Mouse (Mus musculus) urinary bladder, postnatal 14 days (tissue): ENCODE measurements around the gene Mmp14.

Experiments used
- DNase-seq: peaks from one replicate; pipeline ENCODE4 v3.0.0; 2021; ENCODE audit warnings: low spot score

Gene Mmp14

DNA sequence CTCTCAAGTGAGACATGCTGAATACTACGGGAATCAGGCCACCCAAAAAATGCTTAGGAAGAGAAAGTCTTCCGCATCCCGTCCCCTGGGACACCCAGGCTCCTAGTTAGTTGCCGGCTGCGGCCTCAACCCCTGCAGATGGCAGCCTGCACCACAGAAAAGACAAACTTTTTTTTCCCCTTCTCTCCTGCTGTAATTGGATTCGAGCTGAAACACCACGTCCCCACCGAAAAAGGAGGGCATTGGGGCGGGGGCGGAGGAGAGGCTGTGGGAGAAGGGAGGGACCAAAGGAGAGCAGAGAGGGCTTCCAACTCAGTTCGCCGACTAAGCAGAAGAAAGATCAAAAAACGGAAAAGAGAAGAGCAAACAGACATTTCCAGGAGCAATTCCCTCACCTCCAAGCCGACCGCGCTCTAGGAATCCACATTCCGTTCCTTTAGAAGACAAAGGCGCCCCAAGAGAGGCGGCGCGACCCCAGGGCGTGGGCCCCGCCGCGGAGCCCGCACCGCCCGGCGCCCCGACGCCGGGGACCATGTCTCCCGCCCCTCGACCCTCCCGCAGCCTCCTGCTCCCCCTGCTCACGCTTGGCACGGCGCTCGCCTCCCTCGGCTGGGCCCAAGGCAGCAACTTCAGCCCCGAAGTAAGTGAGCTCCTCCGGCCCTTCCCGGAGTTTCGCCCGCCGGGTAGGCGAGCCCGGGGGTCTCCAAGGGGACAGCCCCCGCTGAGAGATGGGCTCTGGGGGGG lies at the start of gene Mmp14:
Mmp14 (plus strand) TSS at position 279 of the 744 bp plus-strand sequence.
- peak; percentile 81 for DNase-seq

DNA sequence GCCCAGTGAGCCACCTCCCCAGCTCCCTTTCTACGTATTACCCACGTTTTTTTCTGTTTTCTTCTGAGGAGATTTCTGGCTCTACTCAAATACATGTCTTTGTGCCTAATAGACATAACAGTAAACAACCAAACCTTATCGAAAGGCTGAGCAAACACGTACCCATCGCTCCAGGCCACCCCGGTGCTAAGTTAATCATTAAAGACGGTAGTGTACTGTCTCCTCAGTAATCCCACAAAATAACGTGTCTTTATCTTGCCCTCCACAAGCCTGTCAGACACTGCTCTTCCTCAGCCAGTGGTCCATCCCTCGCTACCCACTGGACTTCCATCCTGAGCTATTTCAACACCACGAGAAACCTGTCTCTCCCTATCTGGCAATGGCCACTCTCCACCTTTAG lies 49.6 kb upstream of the Mmp14 start:
- no peak for DNase-seq

DNA sequence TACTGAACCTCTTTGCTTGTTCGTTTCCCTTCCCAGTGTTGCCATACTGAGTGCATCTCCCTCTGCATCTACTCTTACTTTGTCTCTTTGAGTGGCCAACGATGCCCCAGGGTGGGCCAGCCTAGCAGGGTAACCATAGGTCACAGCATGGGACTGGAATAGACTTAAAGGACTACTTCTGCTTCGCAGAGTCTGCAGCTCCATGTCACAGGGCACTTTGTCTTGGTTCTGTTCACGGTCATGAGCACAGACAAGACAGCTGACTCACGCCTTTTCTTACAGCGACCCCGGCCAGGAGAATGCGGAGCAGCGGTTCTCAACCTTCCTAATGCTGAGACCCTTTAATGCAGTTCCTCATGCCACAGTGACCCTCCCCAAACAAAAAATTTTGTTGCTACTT lies 48.8 kb upstream of the Mmp14 start:
- DNase-seq, result no peak

DNA sequence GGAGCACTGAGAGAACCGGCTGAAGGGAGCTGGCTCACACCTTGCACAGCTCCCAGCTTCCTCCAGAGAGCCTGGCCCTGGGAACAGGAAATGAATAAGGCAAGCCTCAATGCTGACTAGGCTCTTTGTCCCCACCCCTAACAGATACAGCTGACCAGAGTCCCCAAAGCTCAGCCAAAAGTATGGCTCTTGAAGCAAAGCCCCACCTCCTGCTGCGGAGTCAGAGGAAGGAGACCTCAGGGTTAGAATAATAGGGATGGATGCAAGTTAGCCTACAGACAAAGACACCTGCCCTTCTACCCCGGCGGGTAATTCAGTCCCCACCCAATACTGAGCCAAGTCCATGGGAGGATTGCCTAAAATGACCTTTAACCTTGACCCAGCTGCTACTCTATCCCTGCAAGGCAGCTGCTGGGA lies 48.0 kb upstream of the Mmp14 start:
- DNase-seq, result no peak

DNA sequence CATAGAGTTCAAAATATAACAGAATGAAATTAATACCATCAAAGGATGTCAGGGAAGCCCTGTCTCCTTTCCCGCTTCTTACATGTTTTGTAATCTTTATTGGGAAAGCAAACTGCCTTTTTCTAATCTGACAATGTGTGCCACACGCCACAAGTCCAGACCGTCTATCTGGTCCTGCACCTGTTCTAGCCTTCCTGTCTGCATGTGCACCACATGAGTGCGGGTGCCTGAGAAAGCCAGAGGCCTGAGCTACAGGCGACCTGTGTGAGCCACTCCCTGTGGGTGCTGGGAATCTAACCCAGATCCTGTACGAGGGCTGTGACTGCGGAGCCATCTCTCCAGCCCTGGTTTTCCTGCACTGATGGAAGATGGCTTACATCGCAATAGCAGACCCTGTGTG lies 47.0 kb upstream of the Mmp14 start:
- DNase-seq, result no peak

DNA sequence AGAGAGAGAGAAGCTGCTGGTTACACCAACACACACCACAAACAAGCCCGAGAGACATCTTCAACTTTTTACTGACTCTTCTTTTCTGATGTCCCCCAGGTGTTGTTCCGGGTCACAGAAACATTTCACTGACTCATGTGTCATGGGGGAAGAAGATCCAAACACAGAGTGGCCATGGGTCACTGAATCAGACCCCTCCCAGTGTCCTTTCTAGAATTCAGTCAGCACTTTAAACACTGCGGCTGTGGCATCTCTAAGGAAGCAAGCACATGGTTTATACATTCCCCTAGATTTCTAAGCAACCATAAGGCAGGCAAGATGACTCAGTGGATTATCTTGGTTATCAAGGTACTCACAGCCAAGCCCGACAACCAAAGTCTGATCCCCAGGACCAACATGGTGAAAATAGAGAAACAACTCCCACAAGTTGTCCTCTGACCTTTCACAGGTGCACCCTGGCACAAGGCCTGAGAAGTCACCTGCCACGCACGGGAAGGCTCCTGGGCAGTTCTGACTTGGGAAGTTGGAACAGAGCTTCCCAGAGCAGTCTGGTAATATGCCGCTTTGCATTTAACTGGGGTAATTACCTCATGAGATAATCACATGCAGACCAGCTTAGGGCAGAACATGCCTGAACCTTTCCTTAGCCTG lies 45.3 kb upstream of the Mmp14 start:
- DNase-seq, result no peak

DNA sequence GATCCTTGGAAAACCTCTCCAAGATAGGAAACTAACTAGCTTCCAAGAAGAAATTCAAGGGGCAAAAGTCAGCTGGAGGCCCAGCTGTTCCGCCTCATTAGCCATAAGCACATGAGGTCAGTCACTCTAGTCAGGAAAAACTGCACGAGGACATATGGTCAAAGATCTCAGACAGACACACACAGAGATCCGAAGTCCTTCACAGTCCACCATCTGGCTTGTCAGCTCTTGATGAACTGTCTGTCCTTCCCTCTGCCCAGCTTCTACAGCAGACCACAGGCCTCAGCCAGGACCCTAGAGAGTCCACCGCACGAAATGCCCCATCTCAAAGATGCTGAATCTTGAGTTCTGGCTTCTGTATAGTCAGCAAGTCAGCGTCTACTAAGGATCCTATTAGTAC lies 43.9 kb upstream of the Mmp14 start:
- DNase-seq, result no peak

DNA sequence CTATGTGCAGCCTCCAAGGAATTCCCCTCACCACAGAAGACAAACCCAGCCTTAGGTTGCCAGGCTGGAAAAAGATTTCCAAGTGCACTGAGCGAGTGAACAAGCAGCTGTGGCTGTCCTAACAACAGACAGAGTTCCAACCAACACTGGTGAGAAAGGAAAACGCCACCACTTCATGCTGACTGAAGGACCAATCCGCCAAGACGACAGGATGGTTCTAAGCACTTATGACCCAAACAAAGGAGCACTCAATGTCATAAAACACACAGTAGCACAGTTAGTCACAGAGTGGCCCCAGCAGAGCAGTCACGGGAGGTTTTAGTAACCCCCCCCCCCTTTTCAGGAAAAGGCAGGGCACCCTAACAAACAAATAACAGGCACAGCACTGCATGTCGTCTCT lies 40.6 kb upstream of the Mmp14 start:
- DNase-seq, result no peak

DNA sequence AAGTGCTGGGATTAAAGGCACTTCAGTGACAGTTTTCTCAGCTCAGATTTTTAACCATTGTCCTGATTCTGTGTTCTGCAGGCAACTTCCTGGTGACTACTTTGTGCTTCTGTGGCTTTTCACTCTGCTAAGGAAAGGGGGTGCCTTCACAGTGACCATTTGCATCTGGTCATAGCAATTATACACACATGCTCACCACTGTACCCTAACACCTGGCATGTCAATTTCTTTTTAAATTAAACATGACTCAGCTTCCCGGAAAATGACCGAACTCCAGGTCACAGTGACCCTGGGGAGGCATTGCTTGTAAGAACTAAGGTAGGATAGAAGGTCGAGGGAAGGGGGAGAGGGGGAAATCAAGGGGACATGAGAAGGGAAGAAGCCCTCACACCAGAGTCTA lies 37.6 kb upstream of the Mmp14 start:
- no peak for DNase-seq

DNA sequence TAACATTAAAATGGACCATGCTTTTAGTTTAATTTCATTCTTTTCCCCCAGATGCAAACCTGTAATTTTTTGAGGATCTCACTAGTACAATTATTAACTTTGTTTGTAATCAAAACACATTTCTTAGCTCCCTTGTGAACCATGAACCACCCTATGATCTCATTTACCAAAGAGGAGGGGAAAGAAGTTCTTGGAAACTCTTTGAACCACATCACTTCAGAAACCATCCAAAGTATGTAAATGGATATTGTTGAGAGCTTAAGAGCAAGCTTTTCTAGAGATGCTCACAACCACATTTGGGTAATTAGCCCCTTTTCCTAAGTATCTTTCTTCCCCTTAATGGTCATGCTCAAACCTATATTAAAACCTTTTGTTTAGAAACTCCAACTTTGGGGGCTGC lies 37.1 kb upstream of the Mmp14 start:
- DNase-seq, result no peak

DNA sequence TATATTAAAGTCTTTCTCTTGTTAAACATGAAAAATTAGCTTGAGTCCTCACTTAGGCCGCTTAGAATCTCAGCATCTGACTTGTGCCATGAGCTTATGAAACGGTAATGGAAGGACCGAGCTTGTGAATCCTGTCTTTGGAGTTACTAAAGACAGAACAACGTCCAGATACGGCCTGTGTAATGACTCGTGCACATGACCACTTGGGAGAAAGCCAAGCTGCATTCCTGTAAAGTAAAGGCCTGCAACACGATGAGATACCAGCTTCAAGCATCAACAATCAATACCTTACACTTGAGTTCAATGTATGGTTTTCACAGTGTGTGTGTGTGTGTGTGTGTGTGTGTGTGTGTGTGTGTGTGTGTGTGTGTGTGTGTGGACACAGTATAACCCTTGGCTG lies 34.7 kb upstream of the Mmp14 start:
- DNase-seq, result no peak

DNA sequence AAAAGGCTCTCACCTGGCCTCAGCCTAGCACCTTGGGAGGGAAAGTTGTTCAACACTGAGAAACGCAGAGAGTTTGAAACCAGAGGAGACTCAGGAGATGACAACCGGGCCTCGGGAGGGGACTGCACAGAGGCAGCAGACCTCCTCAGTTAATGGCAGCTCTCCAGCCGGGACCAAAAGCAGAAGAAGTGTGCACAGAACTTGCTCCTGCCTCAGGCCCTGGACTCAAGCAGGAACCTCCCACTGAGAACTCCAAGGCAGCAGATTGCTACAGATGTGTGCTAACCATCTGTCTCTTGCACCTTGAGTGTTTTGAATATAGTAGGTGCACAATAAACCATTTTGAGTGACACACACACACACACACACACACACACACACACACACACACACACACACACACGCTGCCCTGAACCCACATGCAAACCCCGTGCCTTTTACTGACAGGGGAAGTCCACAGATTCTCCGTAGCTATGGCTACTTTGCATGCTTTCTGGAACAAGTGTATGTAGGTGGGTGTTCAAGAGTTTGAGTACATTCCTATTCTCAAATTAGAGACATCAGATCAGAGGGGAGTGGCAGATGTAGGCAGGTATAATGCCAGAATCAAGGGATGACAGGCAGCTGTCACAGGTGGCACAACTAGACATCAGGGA lies 33.4 kb upstream of the Mmp14 start:
- DNase-seq, result no peak

DNA sequence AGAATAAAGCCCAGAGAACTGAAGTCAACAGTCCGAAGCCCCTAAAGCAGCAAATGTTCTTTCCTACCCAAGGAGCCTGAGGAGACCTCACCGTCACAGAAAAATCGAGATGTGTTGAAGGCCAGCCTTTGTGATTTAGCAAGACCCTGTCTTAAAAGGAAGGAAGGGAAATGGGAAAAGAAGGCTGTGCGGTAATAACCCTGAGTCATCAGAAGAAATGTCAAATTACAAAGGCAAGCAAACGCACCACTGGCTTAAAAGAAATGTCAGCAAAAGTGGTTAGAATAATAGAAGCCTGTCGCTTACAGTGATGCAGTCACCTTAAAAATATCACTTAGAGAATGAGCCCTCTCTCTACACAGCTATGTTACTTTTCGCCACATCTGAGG lies 32.9 kb upstream of the Mmp14 start:
- DNase-seq, result no peak

DNA sequence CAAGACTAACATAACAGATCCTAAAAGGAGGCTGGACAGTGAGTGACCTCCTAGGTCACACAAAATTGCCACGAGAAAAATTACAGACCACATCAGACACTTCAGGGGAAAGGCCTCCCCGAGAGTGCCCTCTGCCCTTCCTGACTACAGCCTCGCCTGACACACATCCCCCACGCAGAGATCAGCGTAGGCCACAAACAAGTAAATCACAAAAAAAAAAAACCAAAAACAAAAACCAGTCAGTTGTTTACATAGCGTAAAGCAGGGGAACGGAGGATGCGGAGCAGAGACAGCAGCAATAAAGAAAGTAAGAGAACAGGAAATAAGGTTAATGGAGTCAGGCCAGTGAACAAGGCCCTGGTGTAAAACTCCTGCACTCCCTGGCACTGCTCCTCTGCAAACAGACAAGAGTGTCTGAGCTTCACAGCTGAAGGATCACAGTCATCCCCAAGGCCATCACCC lies 32.5 kb upstream of the Mmp14 start:
- DNase-seq, result no peak

DNA sequence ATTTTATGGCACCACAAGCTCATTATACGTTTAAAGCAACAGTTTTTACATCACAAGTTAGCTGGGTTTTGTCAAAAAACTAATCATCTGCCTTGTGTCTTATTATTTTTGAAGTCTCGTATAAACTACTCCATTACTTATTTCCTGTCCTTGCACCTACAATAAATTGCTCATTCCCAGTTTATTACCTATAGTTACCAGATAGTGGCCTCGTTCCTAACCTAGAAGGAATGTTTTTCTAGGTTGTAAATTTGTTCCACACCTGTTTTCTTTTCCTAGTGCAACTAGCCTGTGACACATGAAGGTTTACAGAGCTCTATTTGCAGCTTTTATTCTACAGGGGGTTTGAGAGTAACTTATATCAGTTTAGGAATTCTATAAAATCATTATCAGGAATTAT lies 29.7 kb upstream of the Mmp14 start:
- no peak for DNase-seq

DNA sequence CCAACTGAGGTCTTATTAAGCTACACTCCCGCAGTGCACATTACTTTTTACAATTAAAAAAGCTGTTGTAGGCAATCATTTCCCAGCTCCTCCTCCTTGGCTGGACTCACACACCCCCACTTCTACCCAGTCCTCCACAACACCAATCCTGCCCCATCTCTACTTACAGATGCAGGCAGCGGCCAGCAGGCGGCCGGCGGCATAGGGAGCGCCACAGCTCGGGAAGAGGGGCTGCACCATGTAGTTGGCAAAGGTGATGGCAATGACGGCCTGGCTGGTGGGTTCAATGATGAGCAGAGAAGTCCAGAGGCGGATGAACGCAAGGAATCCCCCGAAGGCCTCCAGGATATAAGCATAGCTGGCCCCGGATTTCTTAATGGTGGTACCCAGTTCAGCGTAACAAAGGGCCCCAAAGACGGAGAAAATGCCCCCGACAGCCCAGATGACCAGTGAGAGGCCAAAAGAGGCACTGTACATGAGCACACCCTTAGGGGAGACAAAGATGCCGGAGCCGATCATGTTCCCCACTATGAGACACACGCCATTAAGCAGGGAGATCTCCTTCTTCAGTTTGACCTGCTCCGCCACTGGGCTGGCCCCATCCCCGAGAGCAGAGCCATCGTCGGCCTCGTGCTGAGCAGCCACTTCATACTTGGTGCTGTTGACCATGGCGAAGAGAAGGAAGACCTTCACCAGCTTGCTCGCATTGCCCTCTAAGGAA lies 22.9 kb upstream of the Mmp14 start:
- no peak for DNase-seq

DNA sequence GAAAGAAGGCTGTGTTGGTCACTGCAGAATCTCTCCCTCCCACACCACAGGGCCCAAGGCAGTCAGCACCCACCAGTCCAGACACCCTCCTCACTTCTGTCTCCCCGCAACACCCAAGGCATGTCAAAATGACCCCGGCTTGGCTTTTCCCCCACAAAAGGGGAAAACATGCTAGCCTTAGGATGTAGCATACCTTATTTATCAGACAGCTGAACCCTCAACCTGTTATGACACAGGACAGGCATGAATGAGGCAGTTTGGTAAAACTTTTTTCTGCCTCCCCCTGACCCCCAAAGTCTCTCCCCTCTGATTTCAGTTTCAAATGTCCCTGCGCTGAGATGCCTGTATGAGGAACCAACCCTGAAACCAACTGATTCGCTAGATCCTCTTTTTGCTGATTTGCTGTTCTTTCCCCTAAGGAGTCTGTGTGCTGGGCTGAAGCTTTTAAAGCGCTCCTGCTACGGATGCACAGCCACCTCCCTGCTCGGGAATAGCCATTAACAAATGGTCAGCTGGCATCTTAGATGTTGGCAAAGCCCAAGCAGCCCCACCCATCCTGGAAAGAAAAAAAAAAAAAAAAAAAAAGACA lies 22.3 kb upstream of the Mmp14 start:
- DNase-seq, result no peak

DNA sequence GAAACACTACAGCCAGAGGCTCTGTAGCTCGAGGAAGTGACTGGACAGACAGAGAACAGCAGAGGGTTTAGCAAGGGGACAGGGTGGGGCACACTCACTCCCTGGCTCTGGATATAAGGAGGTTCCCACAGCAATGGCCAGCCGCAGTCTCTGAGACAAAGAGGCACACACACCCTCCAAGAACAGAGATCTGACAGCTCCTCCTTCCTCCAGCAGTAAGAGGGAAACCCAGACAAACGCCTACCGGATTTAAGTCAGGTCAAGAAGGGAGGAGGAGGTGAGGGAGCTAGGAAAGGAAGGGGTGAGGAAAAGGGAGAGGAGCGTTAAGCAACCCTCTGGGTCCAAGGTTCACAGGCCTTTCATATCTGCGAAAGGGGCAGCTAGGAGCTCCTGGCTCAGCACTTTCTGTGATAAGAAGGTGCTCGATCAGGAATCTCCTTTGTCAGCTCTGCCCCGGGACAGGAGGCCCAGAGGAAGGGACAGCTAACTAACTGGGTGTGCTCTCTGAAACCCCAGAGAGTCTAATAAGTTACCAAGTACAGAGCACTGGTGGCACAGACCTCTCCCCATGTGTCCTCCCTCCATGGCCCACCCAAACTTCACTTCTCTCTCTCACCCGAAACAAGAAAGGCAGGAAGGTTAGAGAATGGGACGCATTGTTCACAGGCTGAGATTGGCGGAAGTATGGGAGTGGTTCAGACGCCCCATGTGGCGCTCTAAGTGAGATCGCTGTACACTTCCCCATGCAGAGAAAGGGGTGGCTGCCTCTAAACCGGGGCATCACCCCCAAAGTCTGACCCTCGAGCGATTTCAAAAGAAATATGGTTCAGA lies 21.2 kb upstream of the Mmp14 start:
- DNase-seq, result peak; percentile 34

DNA sequence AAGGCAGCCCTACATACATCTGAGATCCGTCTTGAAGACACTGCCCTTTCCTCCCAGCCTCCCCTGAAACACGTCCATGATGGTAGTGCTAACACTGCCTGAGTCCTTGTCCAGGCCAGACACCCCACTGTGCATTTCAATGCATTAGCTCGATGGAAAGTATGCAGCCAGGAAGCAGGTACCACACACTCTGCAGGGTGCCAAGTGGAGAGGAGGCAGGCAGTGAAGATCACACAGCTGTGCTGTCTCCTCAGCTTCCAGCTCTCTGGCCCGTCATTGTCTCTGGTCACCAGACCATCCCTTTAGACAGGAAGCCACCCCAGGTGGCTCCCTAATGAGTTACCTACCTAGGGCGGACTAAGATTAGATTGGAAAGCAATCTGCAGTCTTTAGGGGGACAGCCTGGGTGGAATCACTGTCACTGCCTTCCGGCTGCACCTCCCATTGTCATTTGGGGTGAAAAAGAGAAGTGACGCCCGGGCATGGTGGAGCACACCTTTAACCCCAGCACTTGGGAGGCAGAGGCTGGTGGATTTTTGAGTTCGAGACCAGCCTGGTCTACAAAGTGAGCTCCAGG lies 19.3 kb upstream of the Mmp14 start:
- DNase-seq, result no peak

DNA sequence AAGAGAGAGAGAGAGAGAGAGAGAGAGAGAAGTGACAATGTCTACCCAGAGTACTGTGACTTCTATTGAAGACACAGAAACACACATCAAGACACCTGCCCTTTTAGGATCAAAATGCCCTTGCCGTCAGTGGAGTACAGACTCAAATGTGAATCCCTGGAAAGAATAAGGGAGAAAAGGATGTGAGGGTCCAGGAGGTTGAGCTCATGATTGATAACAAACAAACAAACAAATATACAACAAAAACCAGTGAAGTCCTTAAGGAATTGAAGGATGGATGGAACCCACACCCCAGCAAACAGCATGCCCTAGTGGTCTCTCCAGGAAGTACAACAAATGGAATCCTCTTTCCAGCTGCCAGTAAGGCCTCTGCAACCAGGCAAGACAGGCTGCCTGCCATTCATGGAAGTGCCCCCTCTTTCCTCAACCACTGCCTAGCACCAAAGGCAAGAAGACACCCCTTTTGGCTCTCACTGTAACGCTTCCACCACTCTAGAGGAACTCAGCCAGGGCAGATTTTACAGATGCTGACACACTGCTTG lies 18.7 kb upstream of the Mmp14 start:
- DNase-seq, result peak; percentile 71
